Mouse (Mus musculus): ENCODE results near the gene Ogfod1.

Gene Ogfod1

GRCm38 (mm10) chr8:94076461-94077192 lies 39.6 kb downstream of the Ogfod1 start:
- DNase-seq (ENCODE audit: low spot score) = no peak

- no peak for DNase-seq (ENCODE audit: low spot score)
These were observed 51.0 kb downstream of the Ogfod1 start for GRCm38 (mm10) chr8:94087964-94088363.

DNA sequence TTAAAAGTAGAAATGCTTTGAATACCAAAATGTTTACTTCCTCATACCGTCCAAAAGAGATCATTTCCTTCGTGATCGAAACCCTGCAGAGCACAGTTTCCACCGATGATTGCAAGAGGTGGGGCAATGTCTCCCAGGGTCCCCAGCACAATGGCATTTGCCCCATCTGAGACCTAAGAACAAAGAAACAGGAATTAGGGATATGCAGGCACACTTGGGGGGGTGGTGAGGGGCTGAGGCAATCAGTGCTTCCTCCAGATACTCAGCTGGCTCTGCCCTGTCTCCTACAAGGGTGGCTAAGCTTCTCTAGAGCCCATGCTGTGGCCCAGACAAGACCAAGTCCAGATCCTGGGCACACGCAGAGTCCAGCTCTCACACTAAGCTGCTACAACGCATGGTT lies 52.7 kb downstream of the Ogfod1 start:
- no peak for DNase-seq (ENCODE audit: low spot score)

GRCm38 (mm10) chr8:94092848-94093247 lies 55.9 kb downstream of the Ogfod1 start:
- DNase-seq (ENCODE audit: low spot score) = no peak

DNA sequence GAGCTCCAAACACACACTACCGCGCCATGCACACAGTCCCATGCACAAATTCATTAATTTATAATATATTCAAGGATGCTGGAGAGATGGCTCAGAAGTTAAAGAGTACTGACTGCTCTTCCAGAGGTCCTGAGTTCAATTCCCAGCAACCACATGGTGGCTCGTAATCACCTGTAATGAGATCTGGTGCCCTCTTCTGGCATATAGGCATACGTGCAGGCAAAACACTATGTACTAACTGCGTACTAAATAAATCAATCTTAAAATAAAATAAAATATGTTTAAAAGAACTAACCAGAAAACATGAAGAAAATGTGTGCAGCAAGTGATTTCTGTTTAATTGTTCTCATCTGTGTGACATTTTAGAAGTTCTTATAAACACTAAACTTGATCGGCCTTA lies 57.3 kb downstream of the Ogfod1 start:
- no peak for DNase-seq (ENCODE audit: low spot score)

GRCm38 (mm10) chr8:94098081-94098974 lies 61.3 kb downstream of the Ogfod1 start, which contains the start of gene Bbs2:
Bbs2 (minus strand) TSS chr8:94098928.
- DNase-seq (ENCODE audit: low spot score) = peak; percentile 99

GRCm38 (mm10) chr8:94098996-94099395 lies 62.0 kb downstream of the Ogfod1 start:
- DNase-seq (ENCODE audit: low spot score) = no peak

DNA sequence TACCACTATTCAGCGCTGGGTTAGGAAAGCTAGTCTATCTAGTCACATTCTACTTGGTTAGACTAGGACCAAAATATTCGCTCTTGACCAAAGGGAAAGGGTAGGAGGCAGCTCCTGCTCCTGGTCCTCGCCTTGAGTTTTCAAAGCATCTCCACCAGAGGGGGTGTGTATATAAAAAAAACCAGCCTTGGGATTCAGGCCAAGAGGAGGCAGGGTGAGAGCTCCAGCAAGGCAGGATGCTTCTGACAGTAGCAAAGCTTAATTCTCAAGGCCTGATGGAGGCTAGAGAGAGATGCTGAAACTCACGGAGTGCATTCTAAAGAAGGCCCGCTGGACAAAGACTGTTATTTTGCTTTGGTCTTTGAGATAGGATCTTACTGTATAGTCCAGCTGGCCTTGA lies 67.1 kb downstream of the Ogfod1 start:
- peak; percentile 51 for DNase-seq (ENCODE audit: low spot score)

DNA sequence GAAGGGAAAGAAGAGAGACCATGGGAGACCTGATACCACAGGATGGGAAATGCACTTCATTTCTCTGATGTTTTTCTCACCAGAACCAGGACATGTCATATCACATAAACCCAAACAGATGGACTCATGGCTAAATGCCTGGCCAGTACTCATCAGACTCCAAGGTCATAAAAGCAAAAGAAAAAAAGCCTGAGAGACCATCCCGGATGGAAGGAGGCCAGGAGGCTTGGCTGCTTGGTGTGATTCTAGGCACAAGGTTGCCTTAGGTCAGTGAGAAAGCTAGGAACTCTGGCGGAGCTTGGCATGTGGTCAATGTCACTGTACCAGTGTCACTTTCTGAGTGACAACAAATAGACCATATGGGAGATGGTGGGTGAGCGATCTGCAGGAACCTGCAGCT lies 70.9 kb downstream of the Ogfod1 start:
- DNase-seq (ENCODE audit: low spot score) = peak; percentile 63

DNA sequence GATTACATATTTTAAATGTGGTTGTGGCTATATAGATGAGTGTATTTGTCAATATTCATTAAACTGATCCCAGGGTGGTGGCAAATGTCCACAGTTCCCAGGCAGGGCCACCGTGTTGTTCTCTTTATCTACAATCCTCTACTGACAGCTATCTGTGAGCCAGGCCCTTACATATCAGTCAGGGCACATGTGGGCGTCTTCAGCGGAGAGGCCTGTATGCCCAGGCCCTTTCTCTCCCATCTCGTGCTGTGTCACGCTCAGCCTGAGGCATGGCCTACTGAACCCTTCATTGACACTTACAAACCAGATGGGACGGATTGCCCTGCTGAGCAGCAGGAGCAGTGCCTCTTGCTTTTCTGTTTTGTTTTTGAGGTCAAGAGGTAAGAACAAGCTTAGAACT lies 72.4 kb downstream of the Ogfod1 start:
- DNase-seq (ENCODE audit: low spot score) = no peak

- no peak for DNase-seq (ENCODE audit: low spot score)
These were observed 72.8 kb downstream of the Ogfod1 start for GRCm38 (mm10) chr8:94109835-94110234.

DNA sequence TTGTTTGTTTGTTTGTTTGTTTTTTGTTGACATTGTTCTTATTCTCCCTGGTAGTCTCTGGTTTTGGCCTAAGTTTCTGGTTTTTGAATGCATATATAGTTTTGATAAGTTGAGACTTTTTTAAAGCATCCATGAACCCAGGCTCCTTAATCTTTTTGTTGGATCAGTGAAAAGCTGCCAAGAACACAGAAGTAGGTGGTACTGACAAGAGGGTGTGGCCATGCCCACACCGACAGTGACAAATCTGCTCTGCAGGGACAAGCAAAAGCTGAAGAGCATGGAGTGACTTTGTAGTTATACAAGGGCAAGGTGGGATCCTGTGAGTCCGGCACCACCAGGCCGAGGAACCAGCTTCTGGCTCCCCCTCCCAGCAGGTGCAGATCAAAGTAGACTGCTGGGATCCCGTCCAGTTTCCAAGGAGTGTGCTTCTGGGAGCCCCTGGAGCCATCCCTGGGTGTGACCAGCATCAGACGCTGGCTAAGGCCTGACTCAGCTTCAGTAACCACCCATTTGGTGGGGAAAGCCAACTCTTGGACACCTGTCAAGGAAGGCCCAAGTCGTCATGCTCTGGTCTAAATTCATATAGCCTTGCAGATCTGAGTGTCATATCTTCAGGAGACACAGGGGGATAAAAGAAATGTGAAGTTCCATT lies 73.7 kb downstream of the Ogfod1 start:
- DNase-seq (ENCODE audit: low spot score) = no peak

- no peak for DNase-seq (ENCODE audit: low spot score)
These were observed 76.4 kb downstream of the Ogfod1 start for GRCm38 (mm10) chr8:94113435-94113834.

DNA sequence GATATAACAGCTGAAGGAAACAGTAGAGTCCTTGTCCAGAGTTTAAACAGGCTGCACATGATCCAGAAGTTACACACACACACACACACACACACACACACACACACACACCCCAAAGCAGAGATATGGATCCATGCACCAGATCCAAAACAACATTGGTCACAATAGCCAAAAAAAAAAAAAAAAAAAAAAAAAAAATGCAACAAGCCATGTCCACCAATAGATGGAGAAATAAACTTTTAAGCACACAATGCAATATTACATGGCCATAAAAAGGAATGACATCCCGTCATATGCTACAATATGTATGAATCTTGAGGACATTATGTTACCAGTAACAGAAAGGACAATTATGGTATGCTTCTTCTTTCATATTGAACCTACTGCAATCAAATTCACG lies 77.0 kb downstream of the Ogfod1 start:
- DNase-seq (ENCODE audit: low spot score) = no peak

All from testis, postnatal 10 days (tissue).